Mouse (Mus musculus) ES-Bruce4 (cell line): ENCODE results near the gene Cd27.

Source experiments
- CTCF ChIP-seq: IDR thresholded peaks from one replicate; pipeline ENCODE4 v1.8.1; 2011; ENCODE audit warnings: low read depth, low read length
- POLR2A ChIP-seq: IDR thresholded peaks from one replicate; pipeline ENCODE4 v1.8.1; 2011; ENCODE audit warnings: low read length; ENCODE audit not compliant: insufficient read depth

DNA sequence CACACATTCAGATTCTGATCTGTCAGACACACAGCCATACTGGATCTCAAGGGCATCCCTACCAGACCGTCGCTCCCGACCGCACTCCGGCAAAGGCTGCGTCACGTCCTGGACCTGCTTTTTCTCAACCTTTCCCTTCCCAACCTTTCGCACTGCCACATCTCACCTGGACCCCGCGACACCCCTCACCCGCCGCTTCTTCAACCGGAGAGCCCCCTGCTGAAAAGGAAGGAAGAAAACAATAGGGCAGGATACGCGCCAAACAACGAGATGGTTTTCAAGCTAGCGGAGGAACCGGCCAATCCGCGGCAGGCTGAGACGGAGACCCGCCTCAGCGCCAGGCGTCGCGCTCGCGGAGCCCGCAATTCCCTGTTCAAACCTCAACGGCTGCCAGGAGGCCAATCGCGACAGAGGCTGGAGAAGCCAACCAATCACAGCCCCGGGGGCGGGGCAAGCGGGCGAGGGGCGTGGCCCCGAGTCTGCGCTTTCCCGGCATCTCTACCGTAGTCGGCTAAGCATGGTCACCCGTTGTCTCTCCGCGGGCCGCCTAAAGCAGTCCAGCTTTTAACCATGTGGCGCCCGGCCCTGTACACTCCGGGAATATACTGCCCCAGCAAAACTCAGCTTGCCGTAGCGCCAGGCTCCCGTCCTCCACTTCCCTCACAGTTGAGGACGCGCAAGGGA, 45.3 kb downstream of the Cd27 start, which contains the start of the genes Ncapd2 and Mrpl51:
- TF ChIP-seq POLR2A: no peak
- TF ChIP-seq CTCF: no peak
